Mouse (Mus musculus) MEL (cell line): ENCODE measurements around the gene Twnk. TPM values are rescaled to one million over a fixed set of nuclear protein-coding genes. Genes with fewer than 3 reads are reported as not detected.
A peak's percentile ranks its signal among the peaks of the same experiment; 100 is the strongest.

Experiments used
- DNase-seq: peaks from one replicate; pipeline ENCODE4 v3.0.0; 2011; ENCODE audit warnings: low read depth, low spot score
- H3K27ac ChIP-seq: 2 replicates; pipeline ENCODE4 v1.5.1; 2012; ENCODE audit warnings: low read depth, mild to moderate bottlenecking, control low read depth, low read length, moderate library complexity; ENCODE audit not compliant: control insufficient read depth
- H3K27me3 ChIP-seq, 2 experiments: fragments of 150-350 bp in 1 of 2; sonication (generic) in 1 of 2; 2 replicates each; pipeline ENCODE4 v1.6.1; 2012; ENCODE audit warnings: low read length in 2 of 2, mild to moderate bottlenecking in 2 of 2, improper control_type of control experiment in 1 of 2, moderate library complexity in 1 of 2; ENCODE audit not compliant: insufficient read depth in 2 of 2, control insufficient read depth in 1 of 2
- H3K36me3 ChIP-seq, 2 experiments: 2 replicates each; pipeline ENCODE4 v1.6.1; 2012 to 2014; ENCODE audit warnings: low read length in 2 of 2, improper control_type of control experiment in 1 of 2, inconsistent platforms in 1 of 2, mild to moderate bottlenecking in 1 of 2; ENCODE audit not compliant: insufficient read depth in 2 of 2, control insufficient read depth in 1 of 2
- H3K4me1 ChIP-seq, 2 experiments: fragments of 150-350 bp in 1 of 2; sonication (generic) in 1 of 2; 2 replicates each; pipeline ENCODE4 v1.6.1; 2012; ENCODE audit warnings: low read length in 2 of 2, improper control_type of control experiment in 1 of 2, mild to moderate bottlenecking in 1 of 2; ENCODE audit not compliant: insufficient read depth in 2 of 2, control insufficient read depth in 1 of 2
- H3K4me3 ChIP-seq, 2 experiments: fragments of 150-350 bp in 1 of 2; sonication (generic) in 1 of 2; 2 replicates each; pipeline ENCODE4 v1.5.1; 2012; ENCODE audit warnings: low read depth in 2 of 2, low read length in 2 of 2, mild to moderate bottlenecking in 2 of 2, moderate library complexity in 2 of 2, control low read depth in 1 of 2, improper control_type of control experiment in 1 of 2; ENCODE audit not compliant: control insufficient read depth in 1 of 2, insufficient read depth in 1 of 2
- H3K79me2 ChIP-seq: 2 replicates; pipeline ENCODE4 v1.6.1; 2012; ENCODE audit warnings: mild to moderate bottlenecking, low read length, moderate library complexity; ENCODE audit not compliant: control insufficient read depth, poor library complexity, insufficient read depth
- H3K9ac ChIP-seq: 2 replicates; pipeline ENCODE4 v1.6.1; 2012; ENCODE audit warnings: low read depth, mild to moderate bottlenecking, control low read depth, low read length, moderate library complexity; ENCODE audit not compliant: control insufficient read depth, poor library complexity, severe bottlenecking
- H3K9me3 ChIP-seq: fragments of 150-350 bp; sonication (generic); replicated peaks from 2 replicates; pipeline ENCODE4 v1.6.1; 2012; ENCODE audit warnings: mild to moderate bottlenecking, low read length, improper control_type of control experiment, moderate library complexity; ENCODE audit not compliant: insufficient read depth
- CHD2 ChIP-seq: IDR thresholded peaks from 2 replicates; pipeline ENCODE4 v1.6.1; 2011; ENCODE audit warnings: low read length, improper control_type of control experiment
- CTCF ChIP-seq, 3 experiments: IDR thresholded peaks in 2 of 3; conservative IDR thresholded peaks in 1 of 3; 2 replicates each; pipeline ENCODE4 v1.5.1; 2011 to 2012; ENCODE audit warnings: low read length in 3 of 3, low read depth in 2 of 3, mild to moderate bottlenecking in 2 of 3, improper control_type of control experiment in 1 of 3, inconsistent platforms in 1 of 3, mixed read lengths in 1 of 3, moderate library complexity in 1 of 3; ENCODE audit not compliant: control insufficient read depth in 1 of 3, insufficient read depth in 1 of 3, poor library complexity in 1 of 3, severe bottlenecking in 1 of 3
- E2F4 ChIP-seq: IDR thresholded peaks from 2 replicates; pipeline ENCODE4 v1.6.1; 2011; ENCODE audit warnings: low read depth, low read length, improper control_type of control experiment, borderline replicate concordance
- EP300 ChIP-seq, 2 experiments: IDR thresholded peaks; 2 replicates each; pipeline ENCODE4 v1.6.1; 2011; ENCODE audit warnings: improper control_type of control experiment in 2 of 2, low read length in 2 of 2, low read depth in 1 of 2, mild to moderate bottlenecking in 1 of 2
- ETS1 ChIP-seq: IDR thresholded peaks from 2 replicates; pipeline ENCODE4 v1.6.1; 2012; ENCODE audit warnings: low read depth, mild to moderate bottlenecking, inconsistent platforms, low read length, improper control_type of control experiment, moderate library complexity
- HCFC1 ChIP-seq: IDR thresholded peaks from 2 replicates; pipeline ENCODE4 v1.6.1; 2012; ENCODE audit warnings: low read depth, mild to moderate bottlenecking, inconsistent platforms, low read length, improper control_type of control experiment, moderate library complexity
- JUND ChIP-seq: IDR thresholded peaks from 2 replicates; pipeline ENCODE4 v1.6.1; 2011; ENCODE audit warnings: low read depth, mild to moderate bottlenecking, improper control_type of control experiment, low read length
- MAX ChIP-seq: IDR thresholded peaks from 2 replicates; pipeline ENCODE4 v1.6.1; 2011; ENCODE audit warnings: low read length, improper control_type of control experiment
- MAZ ChIP-seq: IDR thresholded peaks from 2 replicates; pipeline ENCODE4 v1.6.1; 2012; ENCODE audit warnings: low read depth, mild to moderate bottlenecking, inconsistent platforms, low read length, improper control_type of control experiment
- MEF2A ChIP-seq: IDR thresholded peaks from 2 replicates; pipeline ENCODE4 v1.6.1; 2014; ENCODE audit warnings: low read depth, mild to moderate bottlenecking, inconsistent platforms, low read length, improper control_type of control experiment; ENCODE audit not compliant: poor library complexity, insufficient replicate concordance, severe bottlenecking; ENCODE audit errors: extremely low read depth
- MYB ChIP-seq: IDR thresholded peaks from 2 replicates; pipeline ENCODE4 v1.6.1; 2011; ENCODE audit warnings: mild to moderate bottlenecking, low read depth, low read length, improper control_type of control experiment
- MYC ChIP-seq: IDR thresholded peaks from 2 replicates; pipeline ENCODE4 v1.6.1; 2011; ENCODE audit warnings: low read depth, mild to moderate bottlenecking, low read length, improper control_type of control experiment, moderate library complexity
- NELFE ChIP-seq: IDR thresholded peaks from 2 replicates; pipeline ENCODE4 v1.6.1; 2011; ENCODE audit warnings: low read depth, low read length, improper control_type of control experiment
- POLR2A ChIP-seq, 2 experiments: IDR thresholded peaks; 2 replicates each; pipeline ENCODE4 v1.6.1; 2011 to 2012; ENCODE audit warnings: low read length in 2 of 2, mild to moderate bottlenecking in 2 of 2, control low read depth in 1 of 2, improper control_type of control experiment in 1 of 2, low read depth in 1 of 2, moderate library complexity in 1 of 2; ENCODE audit not compliant: control insufficient read depth in 1 of 2, insufficient read depth in 1 of 2, poor library complexity in 1 of 2
- RAD21 ChIP-seq: IDR thresholded peaks from 2 replicates; pipeline ENCODE4 v1.6.1; 2011; ENCODE audit warnings: mild to moderate bottlenecking, low read depth, low read length, improper control_type of control experiment
- SIN3A ChIP-seq: IDR thresholded peaks from 2 replicates; pipeline ENCODE4 v1.6.1; 2012; ENCODE audit warnings: low read length, improper control_type of control experiment, inconsistent platforms
- SMC3 ChIP-seq: IDR thresholded peaks from 2 replicates; pipeline ENCODE4 v1.6.1; 2011; ENCODE audit warnings: low read depth, low read length, improper control_type of control experiment
- TAL1 ChIP-seq: IDR thresholded peaks from 2 replicates; pipeline ENCODE4 v1.6.1; 2012; ENCODE audit warnings: mild to moderate bottlenecking, inconsistent platforms, low read length, moderate library complexity, mixed read lengths
- TCF12 ChIP-seq: IDR thresholded peaks from 2 replicates; pipeline ENCODE4 v1.6.1; 2014; ENCODE audit warnings: low read depth, mild to moderate bottlenecking, inconsistent platforms, low read length, improper control_type of control experiment, moderate library complexity
- UBTF ChIP-seq: IDR thresholded peaks from 2 replicates; pipeline ENCODE4 v1.6.1; 2012; ENCODE audit warnings: low read depth, mild to moderate bottlenecking, inconsistent platforms, low read length, improper control_type of control experiment, moderate library complexity, borderline replicate concordance; ENCODE audit not compliant: insufficient read depth
- USF1 ChIP-seq: IDR thresholded peaks from 2 replicates; pipeline ENCODE4 v1.6.1; 2014; ENCODE audit warnings: low read depth, mild to moderate bottlenecking, inconsistent platforms, low read length, improper control_type of control experiment, moderate library complexity
- ZC3H11A ChIP-seq: IDR thresholded peaks from 2 replicates; pipeline ENCODE4 v1.6.1; 2012; ENCODE audit warnings: low read depth, mild to moderate bottlenecking, inconsistent platforms, low read length, improper control_type of control experiment
- polyA plus RNA-seq, 2 experiments: library from polyadenylated mRNA; stranded (reverse) in 1 of 2; unstranded in 1 of 2; fragments of >175 nt in 1 of 2; fragments of >200 nt in 1 of 2; gene quantifications; 2 replicates each; pipeline versions ENCODE4 v1.2.1 to v1.2.4; 2012; ENCODE audit warnings: low replicate concordance in 2 of 2, low read depth in 1 of 2; ENCODE audit not compliant: insufficient read length in 2 of 2, insufficient read depth in 1 of 2, missing spikeins in 1 of 2
- total RNA-seq: library from RNA; depleted of rRNA; stranded (reverse); fragments of 300-350 nt; gene quantifications from 2 replicates; pipeline ENCODE4 v1.2.3, GENCODE M21; 2012

The Twnk gene
- total and polyA plus RNA-seq, 3 experiments = 37.5 to 55.6 TPM; not detected in 1

DNA sequence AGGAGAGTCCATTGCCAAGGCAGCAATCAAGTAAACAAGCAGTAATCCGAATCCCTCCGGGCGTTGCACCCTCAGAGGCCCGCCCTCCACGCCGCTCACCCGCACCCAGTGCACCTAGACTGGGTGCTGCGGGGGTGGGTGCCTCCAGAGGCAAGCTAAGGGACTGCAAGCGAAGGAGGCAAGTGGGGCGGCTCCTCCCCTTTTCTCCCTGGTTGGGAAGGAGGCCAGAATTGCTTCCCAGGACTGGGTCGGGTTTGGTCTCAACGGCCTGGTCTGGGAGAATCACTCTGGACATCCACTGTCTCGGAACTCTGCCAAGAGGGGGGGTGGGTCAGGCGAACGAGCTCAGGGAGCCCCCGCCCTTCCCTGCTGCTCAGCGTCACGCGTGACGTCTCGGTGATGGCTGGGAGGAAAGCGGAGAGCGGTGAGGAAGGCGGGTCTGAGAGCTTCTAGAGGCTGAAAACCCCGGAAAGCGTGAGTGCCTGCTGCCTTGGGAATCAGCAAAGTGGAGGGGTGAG, 42.0 kb downstream of the Twnk start, which contains the start of gene Sfxn3:
TSS of gene Sfxn3 (plus strand) at position 87 of the 518 bp plus-strand sequence.
- Histone ChIP-seq H3K27ac (peak within 1 kb of the TSS; percentile 94), H3K36me3 (peaks cover 0 to 5% of the 10 kb centered on the region in 2 experiments; a peak in 1 of 4 replicates), H3K9ac (peak within 1 kb of the TSS; percentile 71), H3K9me3 (no peaks in the 10 kb centered on the region), H3K4me3 (peak within 1 kb of the TSS; percentile 63 to 69), H3K4me1 (peaks cover 5 to 13% of the 10 kb centered on the region in 2 experiments; a peak in 3 of 4 replicates), H3K79me2 (no peaks in the 10 kb centered on the region), H3K27me3 (peaks cover 0 to 4% of the 10 kb centered on the region in 2 experiments; a peak in 1 of 4 replicates)
- DNase-seq = peak; percentile 96
- no peak for TF ChIP-seq MEF2A
- TF ChIP-seq TAL1 = no peak
- no peak for TF ChIP-seq ZC3H11A
- TF ChIP-seq SIN3A = peak; percentile 52
- TF ChIP-seq TCF12 = peak; percentile 35; the same call in 1 of the 2 replicates
- no peak for TF ChIP-seq E2F4
- TF ChIP-seq NELFE = peak; percentile 48
- TF ChIP-seq CTCF (IDR thresholded peaks at IDR 0.05 in 2 of 3, conservative IDR thresholded peaks at IDR 0.05 in 1 of 3; ENCODE audit: control insufficient read depth in 1 of 3, insufficient read depth in 1 of 3, low read depth in 2 of 3, low read length in 3 of 3, poor library complexity in 1 of 3, severe bottlenecking in 1 of 3) = peak; percentile 69 to 74 (median 70)
- TF ChIP-seq JUND = 0 out of 2 replicates have a peak, but pooled peaks have one; percentile 37
- 0 out of 2 replicates have a peak, but pooled peaks have one; percentile 51 for TF ChIP-seq ETS1
- 0 out of 2 replicates have a peak, but pooled peaks have one; percentile 27 for TF ChIP-seq USF1
- TF ChIP-seq POLR2A (IDR thresholded peaks at IDR 0.05; ENCODE audit: control insufficient read depth in 1 of 2, insufficient read depth in 1 of 2, low read depth in 1 of 2, low read length in 2 of 2, poor library complexity in 1 of 2) = peak in 1 of 2 experiments; percentile 73; a peak in 2 of 4 replicates
- TF ChIP-seq MYC = peak; percentile 18; the same call in 1 of the 2 replicates
- TF ChIP-seq CHD2 = no peak
- peak in 1 of 2 experiments; percentile 35; a peak in 1 of 4 replicates for TF ChIP-seq EP300 (IDR thresholded peaks at IDR 0.05; ENCODE audit: low read depth in 1 of 2, low read length in 2 of 2)
- peak; percentile 21; the same call in 1 of the 2 replicates for TF ChIP-seq RAD21
- TF ChIP-seq UBTF = 0 out of 2 replicates have a peak, but pooled peaks have one; percentile 74
- TF ChIP-seq MYB = 0 out of 2 replicates have a peak, but pooled peaks have one; percentile 34
- peak; percentile 54 for TF ChIP-seq HCFC1
- peak; percentile 11; the same call in 1 of the 2 replicates for TF ChIP-seq SMC3
- peak; percentile 93 for TF ChIP-seq MAZ
- peak; percentile 32 for TF ChIP-seq MAX
